Mouse (Mus musculus): ENCODE data around the gene Inafm1.

GRCm38 (mm10) chr7:16273766-16274140 is 336 bp upstream of the Inafm1 start:
- 0 out of 2 replicates have a peak, but pooled peaks have one; percentile 28 for TF ChIP-seq POLR2A (IDR thresholded peaks at IDR 0.05; ENCODE audit: control insufficient read depth, extremely low read depth, insufficient read depth, low read length, poor library complexity)
- no peak for TF ChIP-seq CTCF (IDR thresholded peaks at IDR 0.05; ENCODE audit: borderline replicate concordance, control insufficient read depth, extremely low read depth, insufficient read depth, low read length, poor library complexity)

Measured in thymus, adult 2 months (tissue).